Mouse (Mus musculus) small intestine, adult 2 months (tissue): ENCODE results near the gene Kdm2b. TPM values are rescaled to one million over a fixed set of nuclear protein-coding genes. Genes with fewer than 3 reads are reported as not detected.

Experiments
- H3K27ac ChIP-seq: fragments of 200-500 bp; 2 replicates; pipeline ENCODE4 v1.5.1; 2012; ENCODE audit warnings: low read depth, low read length, control low read depth, inconsistent platforms; ENCODE audit not compliant: insufficient read depth
- H3K27me3 ChIP-seq: fragments of 200-500 bp; 2 replicates; pipeline ENCODE4 v1.6.1; 2012; ENCODE audit warnings: mild to moderate bottlenecking, moderate library complexity, low read length, inconsistent platforms; ENCODE audit not compliant: control insufficient read depth, insufficient read depth
- H3K36me3 ChIP-seq: fragments of 200-500 bp; 2 replicates; pipeline ENCODE4 v1.6.1; 2012; ENCODE audit warnings: mild to moderate bottlenecking, low read length, control low read depth, inconsistent platforms; ENCODE audit not compliant: control insufficient read depth, insufficient read depth
- H3K4me1 ChIP-seq: fragments of 200-500 bp; 2 replicates; pipeline ENCODE4 v1.6.1; 2012; ENCODE audit warnings: low read length, inconsistent platforms, mixed read lengths; ENCODE audit not compliant: control insufficient read depth, insufficient read depth, insufficient read length
- H3K4me3 ChIP-seq: fragments of 200-500 bp; 2 replicates; pipeline ENCODE4 v1.5.1; 2012; ENCODE audit warnings: low read depth, mild to moderate bottlenecking, control low read depth, inconsistent platforms, low read length, moderate library complexity
- CTCF ChIP-seq: fragments of 200-500 bp; IDR thresholded peaks from 2 replicates; pipeline ENCODE4 v1.5.1; 2012; ENCODE audit warnings: low read depth, mild to moderate bottlenecking, control low read depth, inconsistent platforms, low read length, moderate library complexity, mixed read lengths; ENCODE audit not compliant: insufficient replicate concordance, insufficient read length; ENCODE audit errors: extremely low read depth
- POLR2A ChIP-seq: fragments of 200-500 bp; IDR thresholded peaks from 2 replicates; pipeline ENCODE4 v1.6.1; 2012; ENCODE audit warnings: low read depth, mild to moderate bottlenecking, control low read depth, inconsistent platforms, low read length, moderate library complexity
- WGBS: fragments of 180-500 bp; shearing (Covaris S2); methylation state at CpG from one replicate; pipeline ENCODE4 v1.1.7; 2018; 5-methylcytosine and 5-hydroxymethylcytosine counted together
- polyA plus RNA-seq: library from polyadenylated mRNA; depleted of rRNA; stranded (reverse); fragments of >200 nt; gene quantifications from 2 replicates; pipeline ENCODE4 v1.2.3, GENCODE M21; 2012

The Kdm2b gene
- polyA plus RNA-seq, 1 experiment = 12.0 TPM

- TF ChIP-seq CTCF (no peak), POLR2A (no peak)
- Histone ChIP-seq H3K4me3 (no peak overlapping the region), H3K36me3 (0 out of 2 replicates have a peak, but pooled peaks cover under 1% of the 10 kb centered on the region), H3K27me3 (no peaks in the 10 kb centered on the region), H3K27ac (no peak overlapping the region), H3K4me1 (peaks cover 13% of the 10 kb centered on the region)
- 66% methylated on average over 3 of the region's 3 CpGs for WGBS
Observed at GRCm38 (mm10) chr5:122956059-122956458, 33.6 kb downstream of the Kdm2b start.

- TF ChIP-seq CTCF = no peak
- TF ChIP-seq POLR2A = no peak
- peaks cover 22% of the 10 kb centered on the region for H3K4me1 ChIP-seq
- H3K4me3 ChIP-seq = peak overlapping the region; percentile 63
- peak overlapping the region; percentile 16 for H3K27ac ChIP-seq
- H3K36me3 ChIP-seq = no peaks in the 10 kb centered on the region
- WGBS = 6% methylated on average over 59 of the region's 59 CpGs
- no peaks in the 10 kb centered on the region for H3K27me3 ChIP-seq
Observed at GRCm38 (mm10) chr5:122951913-122952641, 37.5 kb downstream of the Kdm2b start.

GRCm38 (mm10) chr5:122951056-122951912, 38.3 kb downstream of the Kdm2b start:
- Histone ChIP-seq H3K4me1 (peaks cover 22% of the 10 kb centered on the region), H3K27ac (peak overlapping the region; percentile 16), H3K36me3 (no peaks in the 10 kb centered on the region), H3K27me3 (no peaks in the 10 kb centered on the region), H3K4me3 (peak overlapping the region; percentile 63)
- WGBS = 6% methylated on average over 30 of the region's 30 CpGs
- TF ChIP-seq CTCF (no peak), POLR2A (no peak)

- TF ChIP-seq CTCF = no peak
- TF ChIP-seq POLR2A = no peak
- Histone ChIP-seq H3K4me1 (peaks cover 22% of the 10 kb centered on the region), H3K4me3 (peak overlapping the region; percentile 34), H3K36me3 (0 out of 2 replicates have a peak, but pooled peaks cover 1% of the 10 kb centered on the region), H3K27ac (no peak overlapping the region), H3K27me3 (no peaks in the 10 kb centered on the region)
- WGBS = 17% methylated on average over 23 of the region's 23 CpGs
Observed at GRCm38 (mm10) chr5:122950329-122950953, 39.2 kb downstream of the Kdm2b start.

GRCm38 (mm10) chr5:122949101-122949500, 40.5 kb downstream of the Kdm2b start:
- H3K27ac ChIP-seq = no peak overlapping the region
- H3K27me3 ChIP-seq = no peaks in the 10 kb centered on the region
- no peak overlapping the region for H3K4me3 ChIP-seq
- peaks cover 22% of the 10 kb centered on the region for H3K4me1 ChIP-seq
- 0 out of 2 replicates have a peak, but pooled peaks cover 1% of the 10 kb centered on the region for H3K36me3 ChIP-seq
- WGBS = 76% methylated on average over 8 of the region's 8 CpGs
- TF ChIP-seq POLR2A (no peak), CTCF (no peak)

GRCm38 (mm10) chr5:122947534-122947933, 42.1 kb downstream of the Kdm2b start:
- Histone ChIP-seq H3K36me3 (0 out of 2 replicates have a peak, but pooled peaks cover 1% of the 10 kb centered on the region), H3K27ac (no peak overlapping the region), H3K4me1 (peaks cover 23% of the 10 kb centered on the region), H3K27me3 (no peaks in the 10 kb centered on the region), H3K4me3 (no peak overlapping the region)
- 74% methylated on average over 12 of the region's 12 CpGs for WGBS
- TF ChIP-seq POLR2A = no peak
- TF ChIP-seq CTCF = no peak

GRCm38 (mm10) chr5:122938676-122939075, 50.9 kb downstream of the Kdm2b start:
- no peak for TF ChIP-seq POLR2A
- TF ChIP-seq CTCF = no peak
- Histone ChIP-seq H3K4me1 (peaks cover 2% of the 10 kb centered on the region; the same call in 1 of the 2 replicates), H3K27ac (no peak overlapping the region), H3K27me3 (no peaks in the 10 kb centered on the region), H3K4me3 (no peak overlapping the region), H3K36me3 (0 out of 2 replicates have a peak, but pooled peaks cover 4% of the 10 kb centered on the region)
- 48% methylated on average over 3 of the region's 3 CpGs for WGBS
